ENCODE assay signal across 8 mouse cellular contexts in the genomic region with DNA sequence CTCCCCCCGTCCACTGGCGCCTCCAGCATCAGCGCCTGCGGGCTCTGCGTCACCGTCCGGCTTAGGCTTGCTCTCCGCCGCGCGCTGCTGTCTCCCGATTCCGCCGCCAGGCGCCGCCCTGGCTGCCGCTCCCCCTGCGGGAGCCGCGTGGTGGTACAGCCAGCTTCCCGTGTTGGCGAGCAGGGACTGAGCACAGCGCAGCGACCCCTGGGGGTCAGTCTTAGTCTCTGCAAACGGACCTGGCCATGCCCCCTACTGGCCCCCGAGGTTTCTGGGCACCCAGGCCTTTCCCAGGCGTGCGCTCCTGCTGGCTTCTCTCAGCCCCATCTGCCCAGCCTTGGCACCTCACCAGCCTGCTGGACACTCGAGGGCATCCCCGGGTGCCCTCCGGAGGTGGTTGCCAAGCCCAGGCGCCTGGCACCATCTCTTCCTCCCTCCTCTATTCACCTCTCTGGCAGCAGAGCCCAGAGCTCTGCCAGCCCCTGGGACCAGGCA. TPM values are rescaled to one million over a fixed set of nuclear protein-coding genes. Genes with fewer than 3 reads are reported as not detected.
DNase-seq lines count a peak whose midpoint lies in the region; ATAC-seq and TF ChIP-seq lines count a peak whose summit lies in the region.

No protein-coding gene starts in this region.

- peak; percentile 92 for DNase-seq in embryonic facial prominence, embryonic 10.5 days (ENCODE audit: low spot score)
- DNase-seq in gastrocnemius, postnatal 4 days (ENCODE audit: low spot score in 2 of 2), result peak; percentile 55 to 69
- DNase-seq in intestine, embryonic 14.5 days (ENCODE audit: low spot score), result peak; percentile 88
- DNase-seq in left cerebral cortex, adult 9 months (ENCODE audit: low spot score in 2 of 2), result peak; percentile 72 to 93
- peak; percentile 93 for DNase-seq in right cerebral cortex, postnatal 25 days
- no peak for DNase-seq in adipocyte (ENCODE audit: low spot score)

- no peak overlapping the region for H3K4me3 ChIP-seq in bone marrow, adult 2 months (replicated peaks; ENCODE audit: control insufficient read depth, low read depth, low read length)
- peak overlapping the region; percentile 65 for H3K4me3 ChIP-seq in embryonic facial prominence, embryonic 10.5 days
- peak overlapping the region; percentile 22 for H3K4me3 ChIP-seq in intestine, embryonic 14.5 days (ENCODE audit: low read depth, low read length)

- peak overlapping the region; percentile 45 for H3K4me2 ChIP-seq in intestine, embryonic 14.5 days (ENCODE audit: low read length)

- no peak overlapping the region for H3K9ac ChIP-seq in intestine, embryonic 14.5 days (ENCODE audit: low read length)

- 7% methylated on average over 32 of the region's 32 CpGs for WGBS in bone marrow, adult 2 months
- WGBS in embryonic facial prominence, embryonic 10.5 days, result 3% methylated on average over 32 of the region's 32 CpGs
- 1% methylated on average over 31 of the region's 32 CpGs for WGBS in intestine, embryonic 14.5 days

- no peak overlapping the region for H3K27ac ChIP-seq in bone marrow, adult 2 months (ENCODE audit: control insufficient read depth, insufficient read depth, low read depth, low read length, poor library complexity)
- H3K27ac ChIP-seq in embryonic facial prominence, embryonic 10.5 days (replicated peaks), result peak overlapping the region; percentile 75
- no peak overlapping the region for H3K27ac ChIP-seq in intestine, embryonic 14.5 days (ENCODE audit: low read depth)

- no peaks in the 10 kb centered on the region for H3K4me1 ChIP-seq in bone marrow, adult 2 months (ENCODE audit: control insufficient read depth, insufficient read depth, low read length)
- H3K4me1 ChIP-seq in embryonic facial prominence, embryonic 10.5 days, result peaks cover 47% of the 10 kb centered on the region
- H3K4me1 ChIP-seq in intestine, embryonic 14.5 days (replicated peaks; ENCODE audit: control insufficient read depth, insufficient read depth, low read length), result peaks cover 6% of the 10 kb centered on the region; the same call in 1 of the 2 replicates

- no peaks in the 10 kb centered on the region for H3K36me3 ChIP-seq in embryonic facial prominence, embryonic 10.5 days (replicated peaks)
- no peaks in the 10 kb centered on the region for H3K36me3 ChIP-seq in intestine, embryonic 14.5 days (ENCODE audit: control insufficient read depth, insufficient read depth, low read length)

- peak; percentile 88 for ATAC-seq in intestine, embryonic 14.5 days (replicated peaks; ENCODE audit: low FRiP score, low TSS enrichment, low read depth)
- ATAC-seq in megakaryocyte, adult 5-6 weeks (ENCODE audit: poor library complexity, severe bottlenecking), result peak; percentile 87

- peaks cover 59% of the 10 kb centered on the region for H3K27me3 ChIP-seq in embryonic facial prominence, embryonic 10.5 days (replicated peaks; ENCODE audit: low read depth, poor library complexity, severe bottlenecking)
- H3K27me3 ChIP-seq in intestine, embryonic 14.5 days (replicated peaks; ENCODE audit: control insufficient read depth, insufficient read depth, low read length), result peaks cover 39% of the 10 kb centered on the region

- peak; percentile 64 for TF ChIP-seq CTCF in bone marrow, adult 2 months (IDR thresholded peaks at IDR 0.05; ENCODE audit: control insufficient read depth, insufficient read depth, low read length)

- no peaks in the 10 kb centered on the region for H3K9me3 ChIP-seq in embryonic facial prominence, embryonic 10.5 days
- no peaks in the 10 kb centered on the region for H3K9me3 ChIP-seq in intestine, embryonic 14.5 days (ENCODE audit: control insufficient read depth, low read length)

- TF ChIP-seq POLR2A in bone marrow, adult 2 months (IDR thresholded peaks at IDR 0.05; ENCODE audit: borderline replicate concordance, control insufficient read depth, low read depth, low read length), result no peak

RNA-seq across cellular contexts. Expression of a gene that starts 0.3 kb away (rescaled TPM):
- polyA plus RNA-seq in bone marrow, adult 2 months (2011; ENCODE audit: insufficient read depth, insufficient read length, low replicate concordance, missing spikeins), result not detected in 2 replicates
- polyA plus RNA-seq in embryonic facial prominence, embryonic 10.5 days (2016; fragmentation: Nextera tagmentation; extraction: Ambion mirVana), result 1.1 and 1.7 TPM in 2 replicates
- under 1 TPM; 0.26 to 0.27 TPM for total RNA-seq in gastrocnemius, postnatal 4 days (2021)
- 0.18 and 0.23 TPM in 2 replicates for polyA plus RNA-seq in intestine, embryonic 14.5 days (2014; fragmentation: Nextera tagmentation; extraction: Ambion mirVana)
- not detected in 2 replicates for total RNA-seq in megakaryocyte, adult 5-6 weeks (2015)
- not detected in 2 replicates for total RNA-seq in megakaryocyte, adult 5-6 weeks (2017)
